Mouse (Mus musculus): ENCODE measurements around the gene Nup50. TPM values are rescaled to one million over a fixed set of nuclear protein-coding genes. Genes with fewer than 3 reads are reported as not detected.

Gene Nup50
- polyA plus RNA-seq, 1 experiment from 2014 or later = 43.2 TPM

DNA sequence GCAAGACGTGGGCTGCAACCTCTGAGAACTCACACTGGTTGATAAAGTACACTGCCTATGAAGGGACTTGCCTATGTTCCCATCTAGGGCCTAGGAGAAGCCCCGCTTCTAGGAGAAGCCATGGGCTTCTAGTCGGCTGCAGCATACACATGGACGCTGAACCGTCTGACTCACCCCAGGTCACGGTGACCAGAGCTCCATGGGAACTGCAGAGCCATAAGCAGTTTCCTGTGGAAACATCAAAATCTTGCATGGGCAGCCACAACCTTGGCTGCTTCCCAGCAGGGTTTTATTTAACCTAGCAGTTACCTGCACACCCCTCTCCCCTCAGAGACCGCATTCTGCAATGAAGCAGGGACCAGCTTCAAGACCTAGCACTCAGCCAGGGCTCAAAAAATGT lies 60.5 kb downstream of the Nup50 start:
- no peak for ATAC-seq
- Histone ChIP-seq H3K4me2 (no peak overlapping the region), H3K27ac (no peak overlapping the region), H3K27me3 (replicated peaks) (peaks cover 23% of the 10 kb centered on the region), H3K9ac (no peak overlapping the region), H3K9me3 (replicated peaks) (no peaks in the 10 kb centered on the region), H3K4me3 (no peak overlapping the region), H3K36me3 (no peaks in the 10 kb centered on the region), H3K4me1 (peaks cover 27% of the 10 kb centered on the region)
- WGBS (ENCODE audit: insufficient replicate concordance) = 75% methylated on average over 7 of the region's 7 CpGs

DNA sequence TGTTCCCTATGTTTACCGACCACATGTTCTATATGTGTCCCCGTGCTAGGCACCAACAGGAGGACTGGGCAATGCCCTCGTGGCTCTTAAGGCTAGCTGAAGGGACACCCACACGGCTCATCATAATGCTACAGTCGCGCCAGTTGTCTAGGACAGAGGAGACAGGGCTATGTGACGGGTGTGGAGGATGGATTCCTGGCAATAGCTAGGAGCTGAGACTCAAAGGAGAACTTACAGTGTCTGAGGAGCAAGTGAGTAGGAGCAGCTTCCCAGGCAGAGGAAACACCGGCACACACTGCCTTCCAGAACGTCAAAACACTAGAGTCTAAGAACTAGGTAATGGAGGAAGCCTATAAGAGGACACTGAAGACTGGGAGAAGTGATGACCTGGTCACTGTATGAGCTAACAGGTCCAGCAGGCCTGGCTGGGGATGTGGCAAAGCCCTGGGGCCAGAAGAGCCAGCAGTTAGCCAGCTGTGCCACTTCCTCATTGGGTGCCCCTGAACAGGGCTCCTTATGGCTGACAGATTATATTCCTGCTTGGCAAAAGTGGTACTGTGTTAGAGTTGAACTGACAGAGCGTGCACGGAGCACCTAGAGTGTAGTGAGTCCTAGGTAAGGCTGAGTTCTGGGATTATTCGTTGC lies 62.4 kb downstream of the Nup50 start:
- no peak overlapping the region for H3K4me2 ChIP-seq
- H3K27me3 ChIP-seq (replicated peaks) = peaks cover 39% of the 10 kb centered on the region
- peaks cover 27% of the 10 kb centered on the region for H3K4me1 ChIP-seq
- no peaks in the 10 kb centered on the region for H3K36me3 ChIP-seq
- H3K9ac ChIP-seq = no peak overlapping the region
- ATAC-seq = no peak
- H3K27ac ChIP-seq = no peak overlapping the region
- H3K9me3 ChIP-seq (replicated peaks) = no peaks in the 10 kb centered on the region
- H3K4me3 ChIP-seq = no peak overlapping the region
- 70% methylated on average over 12 of the region's 12 CpGs for WGBS (ENCODE audit: insufficient replicate concordance)

DNA sequence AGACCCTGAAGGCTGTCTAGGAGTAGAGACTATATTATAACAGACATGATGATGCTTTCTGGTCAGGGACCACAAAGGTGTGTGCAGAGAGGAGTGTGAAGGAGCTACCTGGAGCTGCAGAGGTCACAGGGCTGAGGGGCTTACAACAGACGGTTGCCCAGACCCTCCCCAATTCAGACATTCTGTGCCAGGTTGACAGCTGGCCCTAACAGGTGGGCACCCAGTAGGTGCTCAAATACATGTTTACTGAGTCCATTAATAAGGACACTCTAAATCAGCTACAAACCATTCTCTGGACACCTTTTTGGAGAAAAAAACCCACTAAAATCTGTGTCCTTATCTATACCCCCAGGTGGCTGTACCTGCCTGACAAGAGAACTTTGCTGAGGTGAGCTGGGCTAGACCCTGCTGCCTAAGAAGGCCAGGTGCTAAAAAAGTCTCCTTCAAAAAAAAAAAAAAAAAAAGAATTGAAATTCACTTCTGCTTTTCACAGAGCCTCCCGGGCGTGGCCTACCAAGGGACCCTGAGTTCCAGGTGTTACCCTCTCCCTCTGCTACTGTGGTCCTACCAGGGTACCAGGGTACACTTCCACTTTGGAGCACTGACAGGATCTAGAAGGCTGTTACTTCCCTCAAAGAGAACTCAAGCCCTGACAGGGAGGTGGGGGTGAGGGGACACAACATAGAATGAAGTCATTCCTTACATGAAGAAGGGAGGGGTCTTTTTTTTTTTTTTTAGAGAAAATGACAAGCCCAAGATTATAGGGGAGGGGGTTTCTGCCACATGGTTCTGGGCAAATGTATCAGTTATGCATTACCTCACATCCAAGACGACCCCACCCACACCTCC lies 63.2 kb downstream of the Nup50 start:
- peak overlapping the region; percentile 95 for H3K4me2 ChIP-seq
- no peaks in the 10 kb centered on the region for H3K9me3 ChIP-seq (replicated peaks)
- peaks cover 39% of the 10 kb centered on the region for H3K27me3 ChIP-seq (replicated peaks)
- no peak overlapping the region; the same call in 1 of the 2 replicates for H3K9ac ChIP-seq
- WGBS (ENCODE audit: insufficient replicate concordance) = 43% methylated on average over 4 of the region's 4 CpGs
- H3K4me3 ChIP-seq = peak overlapping the region; percentile 67
- no peak for ATAC-seq
- H3K27ac ChIP-seq = no peak overlapping the region
- H3K4me1 ChIP-seq = peaks cover 27% of the 10 kb centered on the region
- no peaks in the 10 kb centered on the region for H3K36me3 ChIP-seq

DNA sequence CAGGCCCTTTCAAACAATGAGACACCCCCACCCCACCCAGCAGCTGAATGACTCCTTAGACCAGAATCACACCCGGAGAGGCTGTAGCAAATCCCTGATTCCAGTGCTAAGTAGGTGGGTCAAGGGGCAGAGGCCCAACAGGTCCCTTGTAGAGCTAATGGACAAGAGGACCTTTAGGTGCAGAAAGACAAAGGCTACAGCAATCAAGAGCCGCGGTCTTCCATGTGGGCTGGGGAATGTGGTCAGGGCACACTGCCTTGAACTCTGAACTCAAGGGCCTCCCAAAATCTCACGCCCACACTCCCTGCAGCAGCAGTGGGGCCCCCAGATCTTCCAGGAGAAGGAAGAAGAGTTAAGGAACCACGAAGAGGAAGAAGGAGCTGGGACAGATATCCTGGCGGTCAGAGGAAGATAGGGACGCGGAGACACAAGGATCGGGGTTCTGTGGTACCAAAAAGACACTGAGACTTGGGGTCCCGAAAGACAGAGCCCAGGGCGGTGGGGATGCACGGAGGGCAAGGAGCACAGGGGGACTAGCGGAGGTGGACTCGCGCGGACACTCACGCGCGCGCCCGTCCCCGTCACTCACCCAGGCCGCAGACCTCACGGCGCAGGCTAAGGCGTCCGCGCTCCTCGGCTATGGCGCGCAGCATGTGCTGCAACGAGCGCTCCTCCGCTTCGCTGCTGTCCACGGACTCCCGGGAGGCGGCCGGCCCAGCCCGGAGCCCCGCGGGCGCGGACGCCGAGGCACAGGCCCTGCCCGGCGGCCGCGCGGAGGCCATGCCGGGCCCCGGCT lies 64.0 kb downstream of the Nup50 start:
- H3K9ac ChIP-seq = peak overlapping the region; percentile 75
- peak overlapping the region; percentile 25; the same call in 1 of the 2 replicates for H3K27ac ChIP-seq
- H3K4me3 ChIP-seq = peak overlapping the region; percentile 67
- H3K4me1 ChIP-seq = peaks cover 21% of the 10 kb centered on the region
- H3K9me3 ChIP-seq (replicated peaks) = no peaks in the 10 kb centered on the region
- under 1% methylated on average over 46 of the region's 53 CpGs for WGBS (ENCODE audit: insufficient replicate concordance)
- H3K27me3 ChIP-seq (replicated peaks) = peaks cover 39% of the 10 kb centered on the region
- peak; percentile 58 for ATAC-seq
- H3K4me2 ChIP-seq = peak overlapping the region; percentile 95
- no peaks in the 10 kb centered on the region for H3K36me3 ChIP-seq

GRCm38 (mm10) chr15:84987874-84988825 lies 64.9 kb downstream of the Nup50 start, which contains the start of gene 5031439G07Rik:
5031439G07Rik (minus strand) TSS chr15:84988551.
- H3K9me3 ChIP-seq (replicated peaks) = no peaks in the 10 kb centered on the region
- H3K9ac ChIP-seq = peak within 1 kb of the TSS; percentile 75
- peak; percentile 89 for ATAC-seq
- H3K4me1 ChIP-seq = peaks cover 21% of the 10 kb centered on the region
- 3% methylated on average over 47 of the region's 59 CpGs for WGBS (ENCODE audit: insufficient replicate concordance)
- no peaks in the 10 kb centered on the region for H3K36me3 ChIP-seq
- peaks cover 39% of the 10 kb centered on the region for H3K27me3 ChIP-seq (replicated peaks)
- peak within 1 kb of the TSS; percentile 25; the same call in 1 of the 2 replicates for H3K27ac ChIP-seq
- H3K4me3 ChIP-seq = peak within 1 kb of the TSS; percentile 67
- peak within 1 kb of the TSS; percentile 95 for H3K4me2 ChIP-seq

DNA sequence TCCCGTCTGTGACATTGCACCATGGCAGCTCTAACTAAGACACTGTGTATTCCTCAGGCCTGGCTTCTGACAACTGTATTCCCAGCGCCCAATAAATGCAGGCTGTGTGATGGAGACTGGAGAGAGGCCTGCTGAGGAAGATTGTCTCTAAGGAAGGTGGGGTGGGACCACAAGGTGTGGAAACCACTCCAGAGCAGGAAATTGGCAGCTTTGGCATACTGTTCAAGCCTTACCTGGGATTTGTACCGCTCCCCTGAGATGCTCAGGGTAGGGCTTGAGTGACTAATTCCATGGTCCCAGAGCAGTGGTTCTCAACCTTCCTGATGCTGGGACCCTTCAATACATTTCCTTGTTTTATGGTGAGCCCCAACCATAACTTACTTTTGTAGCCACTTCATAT lies 65.9 kb downstream of the Nup50 start:
- H3K4me1 ChIP-seq = peaks cover 21% of the 10 kb centered on the region
- no peak for ATAC-seq
- H3K9me3 ChIP-seq (replicated peaks) = no peaks in the 10 kb centered on the region
- no peak overlapping the region for H3K4me2 ChIP-seq
- no peak overlapping the region for H3K27ac ChIP-seq
- H3K4me3 ChIP-seq = no peak overlapping the region
- peaks cover 39% of the 10 kb centered on the region for H3K27me3 ChIP-seq (replicated peaks)
- no peaks in the 10 kb centered on the region for H3K36me3 ChIP-seq
- 61% methylated on average over 3 of the region's 3 CpGs for WGBS (ENCODE audit: insufficient replicate concordance)
- no peak overlapping the region for H3K9ac ChIP-seq

- WGBS (ENCODE audit: insufficient replicate concordance) = 60% methylated on average over 7 of the region's 7 CpGs
Measured at GRCm38 (mm10) chr15:84989771-84990170, 66.6 kb downstream of the Nup50 start.

More at GRCm38 (mm10) chr15:84989771-84990170, 66.6 kb downstream of the Nup50 start:
- no peak overlapping the region for H3K9ac ChIP-seq
- no peak overlapping the region for H3K27ac ChIP-seq
- H3K36me3 ChIP-seq = no peaks in the 10 kb centered on the region
- peaks cover 21% of the 10 kb centered on the region for H3K4me1 ChIP-seq
- no peaks in the 10 kb centered on the region for H3K9me3 ChIP-seq (replicated peaks)
- peaks cover 42% of the 10 kb centered on the region for H3K27me3 ChIP-seq (replicated peaks)
- H3K4me3 ChIP-seq = no peak overlapping the region
- no peak overlapping the region for H3K4me2 ChIP-seq
- ATAC-seq = no peak

Small RNA genes within 50 kb of the gene (microRNA-seq; reads per million reads assigned to microRNA genes)
- 18.6 reads per million, percentile 30 among the genes with 10 or more reads in this experiment for gene Mir1249

Other genes starting within 250 kb of the Nup50 start
- 0.88 and 0.91 TPM in 2 replicates for gene Arhgap8, start 203.4 kb upstream of the Nup50 start, polyA plus RNA-seq (2016; fragmentation: Nextera tagmentation; extraction: Ambion mirVana)
- gene Phf21b, start 67.4 kb upstream of the Nup50 start, polyA plus RNA-seq (2016; fragmentation: Nextera tagmentation; extraction: Ambion mirVana) = 0.04 and 0.06 TPM in 2 replicates
- 0.78 and 0.99 TPM in 2 replicates for gene Gm29666, start 3.4 kb upstream of the Nup50 start, polyA plus RNA-seq (2016; fragmentation: Nextera tagmentation; extraction: Ambion mirVana)
- 3.6 and 4.9 TPM in 2 replicates for gene 5031439G07Rik, start 65.1 kb downstream of the Nup50 start, polyA plus RNA-seq (2016; fragmentation: Nextera tagmentation; extraction: Ambion mirVana)
- gene Upk3a, start 93.7 kb downstream of the Nup50 start, polyA plus RNA-seq (2016; fragmentation: Nextera tagmentation; extraction: Ambion mirVana) = not detected in 2 replicates
- 11.2 and 11.4 TPM in 2 replicates for gene Fam118a, start 105.5 kb downstream of the Nup50 start, polyA plus RNA-seq (2016; fragmentation: Nextera tagmentation; extraction: Ambion mirVana)
- gene Smc1b, start 208.6 kb downstream of the Nup50 start, polyA plus RNA-seq (2016; fragmentation: Nextera tagmentation; extraction: Ambion mirVana) = 0.18 and 0.31 TPM in 2 replicates
- gene Ribc2, start 208.7 kb downstream of the Nup50 start, polyA plus RNA-seq (2016; fragmentation: Nextera tagmentation; extraction: Ambion mirVana) = not detected in 2 replicates

Data from liver, embryonic 12.5 days (tissue).